Mouse (Mus musculus) intestine, postnatal 0 days (tissue): ENCODE results near the gene Zfp683. TPM values are rescaled to one million over a fixed set of nuclear protein-coding genes. Genes with fewer than 3 reads are reported as not detected.

Experiments used
- ATAC-seq: fragments of 200-750 bp; cut with Nextera tagmentation; 2 replicates; pipeline ENCODE4 v1.8.0; 2017; ENCODE audit warnings: mild to moderate bottlenecking, moderate TSS enrichment, moderate library complexity
- H3K27ac ChIP-seq: fragments of 300-500 bp; sonication (generic); 2 replicates; pipeline ENCODE4 v1.5.1; 2014; ENCODE audit warnings: mild to moderate bottlenecking, low read depth, low read length, moderate library complexity
- H3K27me3 ChIP-seq: fragments of 300-500 bp; sonication (generic); replicated peaks from 2 replicates; pipeline ENCODE4 v1.6.1; 2014; ENCODE audit warnings: low read length, mixed read lengths; ENCODE audit not compliant: control insufficient read depth, insufficient read depth
- H3K36me3 ChIP-seq: fragments of 300-500 bp; sonication (generic); 2 replicates; pipeline ENCODE4 v1.6.1; 2014; ENCODE audit warnings: mild to moderate bottlenecking, moderate library complexity; ENCODE audit not compliant: control insufficient read depth, insufficient read depth
- H3K4me1 ChIP-seq: fragments of 300-500 bp; sonication (generic); replicated peaks from 2 replicates; pipeline ENCODE4 v1.6.1; 2014; ENCODE audit warnings: antibody characterized with exemption, low read length, mixed read lengths; ENCODE audit not compliant: control insufficient read depth, insufficient read depth
- H3K4me2 ChIP-seq: fragments of 300-500 bp; sonication (generic); replicated peaks from 2 replicates; pipeline ENCODE4 v1.6.1; 2014; ENCODE audit warnings: low read depth, mild to moderate bottlenecking, moderate library complexity
- H3K4me3 ChIP-seq: fragments of 300-500 bp; sonication (generic); 2 replicates; pipeline ENCODE4 v1.5.1; 2014; ENCODE audit warnings: low read depth, low read length
- H3K9ac ChIP-seq: fragments of 300-500 bp; sonication (generic); 2 replicates; pipeline ENCODE4 v1.6.1; 2014; ENCODE audit warnings: mild to moderate bottlenecking, low read depth, low read length
- H3K9me3 ChIP-seq: fragments of 300-500 bp; sonication (generic); 2 replicates; pipeline ENCODE4 v1.6.1; 2016; ENCODE audit warnings: mixed run types; ENCODE audit not compliant: control insufficient read depth
- CTCF ChIP-seq: sonication (generic); IDR thresholded peaks from 2 replicates; pipeline ENCODE4 v1.5.1; 2016; ENCODE audit warnings: low read depth, mild to moderate bottlenecking, control low read depth, antibody characterized with exemption, moderate library complexity
- WGBS: fragments of 180-500 bp; shearing (Covaris S2); extraction: QIAGEN DNeasy Blood & Tissue Kit; methylation state at CpG from one replicate; pipeline ENCODE4 v1.1.7; 2014; 5-methylcytosine and 5-hydroxymethylcytosine counted together
- polyA plus RNA-seq: library from polyadenylated mRNA; unstranded; fragments of >200 nt; fragmentation: Nextera tagmentation; extraction: Ambion mirVana; gene quantifications from 2 replicates; pipeline ENCODE4 v1.2.1, GENCODE M21; 2015

The Zfp683 gene
- polyA plus RNA-seq, 1 experiment from 2014 or later, result not detected

DNA sequence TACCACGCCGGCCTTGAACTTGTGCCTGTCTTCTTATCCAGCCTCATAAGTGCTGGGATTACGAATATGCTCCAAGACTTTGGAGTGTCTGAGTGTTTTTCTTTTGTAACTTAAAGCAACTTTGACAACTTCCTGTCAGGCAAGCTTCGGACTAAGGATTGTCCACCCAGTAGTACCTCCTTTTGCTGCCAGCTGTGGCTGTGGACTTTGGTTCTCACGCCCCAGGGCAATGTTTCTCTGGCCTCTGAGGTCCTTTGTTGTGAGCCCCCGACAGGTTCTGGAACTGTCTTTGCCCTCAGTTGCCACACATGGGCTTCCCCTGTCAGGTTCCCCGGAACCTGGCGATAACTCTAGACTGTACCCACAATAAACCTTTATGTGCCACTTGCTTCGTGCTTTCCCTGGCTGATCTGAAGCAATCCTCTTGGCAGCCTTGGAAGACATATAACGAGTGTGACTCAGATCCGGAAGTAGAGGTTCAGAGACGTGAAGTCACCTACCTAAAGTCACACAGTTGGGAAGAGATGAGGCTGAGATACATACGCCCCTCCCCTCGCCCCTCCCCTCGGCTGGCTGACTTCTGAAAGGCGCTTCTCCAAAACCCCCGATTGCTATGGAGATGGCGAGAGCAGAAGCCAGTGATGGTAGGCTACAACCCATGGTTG lies 7.7 kb downstream of the Zfp683 start:
- no peak overlapping the region for H3K4me3 ChIP-seq
- peaks cover 5% of the 10 kb centered on the region; the same call in 1 of the 2 replicates for H3K4me1 ChIP-seq
- no peaks in the 10 kb centered on the region for H3K9me3 ChIP-seq
- H3K36me3 ChIP-seq, result no peaks in the 10 kb centered on the region
- WGBS, result 26% methylated on average over 18 of the region's 18 CpGs
- H3K4me2 ChIP-seq, result peak overlapping the region; percentile 48
- TF ChIP-seq CTCF, result no peak
- no peak overlapping the region; the same call in 1 of the 2 replicates for H3K9ac ChIP-seq
- no peaks in the 10 kb centered on the region for H3K27me3 ChIP-seq
- ATAC-seq, result peak; percentile 69
- peak overlapping the region; percentile 92 for H3K27ac ChIP-seq

DNA sequence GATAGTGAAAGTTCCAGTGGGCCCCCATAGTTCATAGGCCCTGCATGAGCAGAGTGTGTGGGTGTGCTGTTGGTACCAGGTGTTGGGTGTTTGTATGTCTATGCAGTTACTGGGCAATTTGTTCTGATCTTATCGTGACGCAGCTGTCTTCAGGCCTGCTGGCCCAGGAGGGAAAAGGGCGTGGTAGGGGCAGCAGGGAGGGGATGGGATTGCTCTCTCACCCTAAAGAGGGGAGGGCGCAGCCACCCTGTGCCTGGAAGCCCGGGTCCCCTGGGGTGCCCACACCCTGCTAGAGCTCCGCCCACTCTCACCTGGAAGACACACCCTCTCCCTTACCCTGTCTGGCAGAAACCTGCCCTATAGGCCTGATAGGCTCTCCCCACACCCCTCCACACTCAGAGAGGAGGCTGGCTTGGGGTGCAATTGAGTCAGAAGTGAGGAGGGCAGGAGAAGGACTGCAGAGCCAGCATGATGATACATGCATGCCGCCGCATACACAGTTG lies 8.4 kb downstream of the Zfp683 start:
- no peak overlapping the region; the same call in 1 of the 2 replicates for H3K9ac ChIP-seq
- no peaks in the 10 kb centered on the region for H3K27me3 ChIP-seq
- H3K9me3 ChIP-seq, result no peaks in the 10 kb centered on the region
- peaks cover 5% of the 10 kb centered on the region for H3K4me1 ChIP-seq
- H3K36me3 ChIP-seq, result no peaks in the 10 kb centered on the region
- 23% methylated on average over 8 of the region's 8 CpGs for WGBS
- no peak for TF ChIP-seq CTCF
- H3K4me2 ChIP-seq, result peak overlapping the region; percentile 48
- H3K4me3 ChIP-seq, result no peak overlapping the region
- H3K27ac ChIP-seq, result peak overlapping the region; percentile 92
- peak; percentile 77 for ATAC-seq

DNA sequence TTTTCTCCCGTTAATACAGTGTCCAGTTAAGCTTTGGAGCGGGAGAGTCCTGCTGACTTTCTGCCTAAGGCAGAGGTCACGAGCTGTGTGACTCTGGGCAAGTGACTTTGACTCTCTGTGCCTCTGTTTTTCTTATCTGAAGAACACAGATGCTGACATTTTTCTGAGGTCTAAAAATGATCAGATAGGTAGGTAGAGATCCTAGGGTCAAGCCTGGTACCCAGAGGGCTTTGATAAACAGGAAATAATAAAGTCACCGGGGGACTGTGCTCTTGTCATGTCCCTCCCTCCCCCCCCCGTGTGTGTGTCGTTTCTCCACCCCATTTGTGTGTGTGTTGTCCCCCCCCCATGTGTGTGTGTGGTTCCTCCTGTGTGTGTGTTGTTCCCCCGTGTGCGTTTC lies 8.9 kb downstream of the Zfp683 start:
- H3K36me3 ChIP-seq, result no peaks in the 10 kb centered on the region
- H3K9me3 ChIP-seq, result no peaks in the 10 kb centered on the region
- no peak for TF ChIP-seq CTCF
- no peak overlapping the region for H3K9ac ChIP-seq
- H3K27ac ChIP-seq, result peak overlapping the region; percentile 92
- peaks cover 5% of the 10 kb centered on the region for H3K4me1 ChIP-seq
- no peaks in the 10 kb centered on the region for H3K27me3 ChIP-seq
- peak overlapping the region; percentile 48 for H3K4me2 ChIP-seq
- WGBS, result 48% methylated on average over 8 of the region's 8 CpGs
- no peak overlapping the region for H3K4me3 ChIP-seq
- ATAC-seq, result no peak

DNA sequence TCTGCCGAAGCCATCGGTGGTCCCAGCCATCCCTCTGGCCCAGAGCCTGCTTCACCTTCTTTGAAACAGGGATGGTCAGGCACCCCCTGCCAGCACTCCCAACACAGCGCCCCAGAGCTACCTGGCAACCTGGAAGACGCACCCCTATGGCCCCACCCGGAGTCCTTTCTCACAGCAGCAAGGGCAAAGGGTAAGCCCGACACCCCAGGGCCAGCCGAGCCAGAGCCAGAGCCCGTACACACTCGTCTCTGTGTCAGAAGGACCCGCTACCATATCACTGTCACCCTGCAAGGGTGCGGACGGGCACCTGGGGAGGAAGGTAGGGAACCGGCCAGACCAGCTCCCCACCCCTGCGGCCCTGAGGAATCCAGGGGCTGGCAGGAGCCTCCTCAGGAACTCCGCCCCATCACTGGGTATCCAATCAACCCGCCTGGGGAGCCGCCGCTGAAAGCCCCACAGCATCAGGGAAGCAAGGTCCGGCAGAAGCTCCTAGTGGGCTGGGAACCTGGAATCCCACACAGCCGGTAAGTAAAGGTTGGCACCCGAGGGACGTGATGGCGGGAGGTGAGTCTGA lies 11.9 kb downstream of the Zfp683 start:
- 15% methylated on average over 23 of the region's 23 CpGs for WGBS
- no peaks in the 10 kb centered on the region for H3K36me3 ChIP-seq
- H3K4me3 ChIP-seq, result peak overlapping the region; percentile 42
- peak overlapping the region; percentile 63 for H3K4me2 ChIP-seq
- peak overlapping the region; percentile 84 for H3K27ac ChIP-seq
- ATAC-seq, result no peak
- no peaks in the 10 kb centered on the region for H3K9me3 ChIP-seq
- TF ChIP-seq CTCF, result no peak
- H3K4me1 ChIP-seq, result peaks cover 2% of the 10 kb centered on the region
- no peaks in the 10 kb centered on the region for H3K27me3 ChIP-seq
- peak overlapping the region; percentile 45; the same call in 1 of the 2 replicates for H3K9ac ChIP-seq

DNA sequence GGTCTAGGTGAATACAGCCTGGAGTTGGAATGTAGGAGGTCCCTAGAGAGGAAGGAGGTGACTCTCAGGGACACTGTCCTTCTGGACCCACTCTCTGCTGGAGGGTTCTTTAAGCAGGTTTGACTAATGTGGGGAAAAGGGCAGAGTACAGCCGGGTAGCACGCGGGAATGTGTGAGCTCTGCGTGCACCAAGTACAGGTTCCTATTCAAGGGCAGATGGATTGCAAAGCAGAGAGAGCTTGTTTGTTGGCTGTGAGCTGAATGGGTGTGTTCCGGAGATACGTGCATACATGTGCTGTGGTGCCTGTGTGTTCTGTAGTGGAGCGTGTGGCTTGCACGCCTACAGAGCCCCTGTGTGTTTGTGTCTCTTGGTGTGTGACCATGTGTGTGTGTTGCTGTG lies 13.7 kb downstream of the Zfp683 start:
- H3K9me3 ChIP-seq, result no peaks in the 10 kb centered on the region
- no peak for TF ChIP-seq CTCF
- peak overlapping the region; percentile 42 for H3K4me3 ChIP-seq
- H3K4me1 ChIP-seq, result no peaks in the 10 kb centered on the region; the same call in 1 of the 2 replicates
- H3K27ac ChIP-seq, result peak overlapping the region; percentile 89
- ATAC-seq, result peak; percentile 54
- peak overlapping the region; percentile 63 for H3K4me2 ChIP-seq
- H3K9ac ChIP-seq, result no peak overlapping the region; the same call in 1 of the 2 replicates
- no peaks in the 10 kb centered on the region for H3K27me3 ChIP-seq
- WGBS, result 42% methylated on average over 8 of the region's 8 CpGs
- H3K36me3 ChIP-seq, result peaks cover 5% of the 10 kb centered on the region; the same call in 1 of the 2 replicates

DNA sequence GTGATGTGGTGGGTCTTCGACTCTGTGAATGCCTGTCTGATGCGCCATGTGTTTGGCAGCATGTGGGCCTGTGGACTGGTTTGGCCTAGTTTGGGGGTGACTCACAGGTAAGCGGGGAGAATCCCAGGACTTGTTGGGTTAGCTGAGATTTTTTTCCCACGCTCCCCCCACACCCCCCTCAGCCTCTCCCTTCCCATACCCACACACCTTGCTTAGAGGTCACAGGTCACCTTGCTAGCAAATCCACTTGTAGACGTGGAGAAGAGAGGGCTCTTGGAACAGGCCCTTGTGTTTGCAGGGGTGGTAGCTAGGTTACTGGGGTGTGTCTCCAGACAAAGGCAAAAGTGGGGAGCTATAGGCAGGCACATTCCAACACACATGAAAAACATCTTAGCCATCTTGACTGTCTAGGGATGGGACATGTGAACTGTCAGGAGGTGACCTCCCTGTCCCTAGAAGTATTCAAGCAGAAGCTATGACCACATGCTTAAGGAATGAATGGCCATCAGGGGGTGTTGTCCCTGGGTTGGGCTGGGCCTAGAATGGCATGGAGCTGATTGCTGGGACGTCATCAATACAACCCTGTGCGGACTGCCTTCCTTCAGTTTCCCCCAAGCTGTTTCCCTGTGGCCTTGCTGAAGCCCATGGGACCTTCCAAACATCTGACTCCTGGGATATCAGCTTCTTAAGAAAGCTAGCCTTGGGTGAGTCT lies 14.4 kb downstream of the Zfp683 start:
- H3K27ac ChIP-seq, result peak overlapping the region; percentile 89
- 41% methylated on average over 7 of the region's 7 CpGs for WGBS
- H3K36me3 ChIP-seq, result peaks cover 11% of the 10 kb centered on the region
- TF ChIP-seq CTCF, result peak; percentile 42
- no peaks in the 10 kb centered on the region; the same call in 1 of the 2 replicates for H3K4me1 ChIP-seq
- no peaks in the 10 kb centered on the region for H3K9me3 ChIP-seq
- ATAC-seq, result peak; percentile 62
- peak overlapping the region; percentile 7; the same call in 1 of the 2 replicates for H3K4me3 ChIP-seq
- peak overlapping the region; percentile 63 for H3K4me2 ChIP-seq
- H3K27me3 ChIP-seq, result no peaks in the 10 kb centered on the region
- H3K9ac ChIP-seq, result peak overlapping the region; percentile 37
